Mouse (Mus musculus) inflammation-experienced regulatory T-cells (primary cell): ENCODE results near the gene 4931428L18Rik. TPM values are rescaled to one million over a fixed set of nuclear protein-coding genes. Genes with fewer than 3 reads are reported as not detected.

Experiments used
- polyA plus RNA-seq, 2 experiments: library from polyadenylated mRNA; unstranded; fragments of 100-300 nt; shearing (Covaris generic); gene quantifications; one replicate each; pipeline ENCODE4 v1.2.1; 2017

4931428L18Rik gene
- under 1 TPM in 1 of 2 experiments, not detected in 1; 0.16 TPM for polyA plus RNA-seq

DNA sequence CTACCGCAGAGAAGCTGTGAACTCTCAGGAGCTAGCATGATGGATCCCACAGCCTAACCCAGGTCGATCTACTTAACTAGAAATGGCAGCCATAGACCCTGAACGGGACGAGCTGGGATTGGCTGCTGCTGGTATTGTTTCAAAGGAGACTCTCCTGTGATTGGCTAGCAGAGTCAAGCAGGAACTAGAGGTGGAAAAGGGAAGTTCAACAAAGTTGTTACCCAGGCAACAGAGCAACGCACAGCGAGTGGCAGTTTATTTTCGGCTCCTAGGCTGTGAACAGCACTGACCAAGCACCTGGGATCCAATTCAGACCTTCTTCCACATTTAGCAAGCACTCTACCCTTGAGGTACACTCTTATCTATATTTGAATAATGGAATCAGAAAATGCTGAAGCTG, at the start of gene 4931428L18Rik, which contains the start of gene Pih1d3:
Gene 4931428L18Rik, minus strand, starts transcription at position 121 of the 400 bp plus-strand sequence.
Gene Pih1d3, plus strand, starts transcription at position 275 of the 400 bp plus-strand sequence.

GRCm38 (mm10) chr1:31176101-31176500, 46.4 kb downstream of the 4931428L18Rik start, which contains the start of gene Lgsn:
Gene Lgsn (plus strand): TSS chr1:31176401.

GRCm38 (mm10) chr1:30977868-30978267, 244.6 kb downstream of the 4931428L18Rik start, which contains the start of gene AC153137.1:
Gene AC153137.1 (minus strand): TSS chr1:30977968.

Other genes with a start within 250 kb of the 4931428L18Rik start
- gene AC153137.1, start 244.7 kb downstream of the 4931428L18Rik start, polyA plus RNA-seq, result not detected
- not detected for gene Lgsn, start 46.3 kb downstream of the 4931428L18Rik start, polyA plus RNA-seq
- not detected for gene Pih1d3, start 154 bp upstream of the 4931428L18Rik start, polyA plus RNA-seq